Mouse (Mus musculus): Measurements from ENCODE around the gene Engase.

GRCm38 (mm10) chr11:118471676-118472075 lies 5.0 kb upstream of the Engase start:
- TF ChIP-seq CTCF (IDR thresholded peaks at IDR 0.05; ENCODE audit: extremely low read depth, insufficient read length, insufficient replicate concordance, low read depth, low read length) (no peak), POLR2A (IDR thresholded peaks at IDR 0.05; ENCODE audit: low read depth, low read length) (no peak)

Data from small intestine, adult 2 months (tissue).